Mouse (Mus musculus): ENCODE measurements at regions not wholly inside any gene's neighbourhood (a gene's known extent, or its start where the extent isn't known, plus 50 kb on each side); places are given as distances from the start of the nearest gene placed in this dataset.
A peak's percentile ranks its signal among the peaks of the same experiment; 100 is the strongest.

- Histone ChIP-seq H3K9ac (peak overlapping the region; percentile 43; the same call in 1 of the 2 replicates), H3K27me3 (replicated peaks) (no peaks in the 10 kb centered on the region), H3K36me3 (no peaks in the 10 kb centered on the region), H3K9me3 (replicated peaks) (no peaks in the 10 kb centered on the region), H3K27ac (ENCODE audit: poor library complexity, severe bottlenecking) (no peak overlapping the region), H3K4me2 (peak overlapping the region; percentile 69), H3K4me3 (peak overlapping the region; percentile 37), H3K4me1 (replicated peaks) (peaks cover 12% of the 10 kb centered on the region)
- ATAC-seq (ENCODE audit: insufficient number of reproducible peaks, low FRiP score), result 0 out of 2 replicates have a peak, but pooled peaks have one; percentile 9
- 4% methylated on average over 13 of the region's 13 CpGs for WGBS
Measured at GRCm38 (mm10) chr3:159782222-159782844, 57.1 kb upstream of the Wls start.

GRCm38 (mm10) chr3:159787776-159788175, 51.7 kb upstream of the Wls start:
- Histone ChIP-seq H3K27me3 (replicated peaks) (no peaks in the 10 kb centered on the region), H3K4me1 (replicated peaks) (peaks cover 4% of the 10 kb centered on the region; the same call in 1 of the 2 replicates), H3K27ac (ENCODE audit: poor library complexity, severe bottlenecking) (no peak overlapping the region), H3K4me3 (no peak overlapping the region), H3K4me2 (no peak overlapping the region), H3K9me3 (replicated peaks) (no peaks in the 10 kb centered on the region), H3K9ac (no peak overlapping the region), H3K36me3 (no peaks in the 10 kb centered on the region)
- ATAC-seq (ENCODE audit: insufficient number of reproducible peaks, low FRiP score), result no peak
- WGBS, result 73% methylated on average over 9 of the region's 9 CpGs
